Mouse (Mus musculus): ENCODE data around the gene Zkscan4.

Zkscan4 gene

GRCm38 (mm10) chr13:21506221-21506649 is 27.5 kb downstream of the Zkscan4 start:
- peak; percentile 78 for DNase-seq (ENCODE audit: low spot score in 2 of 2)

DNA sequence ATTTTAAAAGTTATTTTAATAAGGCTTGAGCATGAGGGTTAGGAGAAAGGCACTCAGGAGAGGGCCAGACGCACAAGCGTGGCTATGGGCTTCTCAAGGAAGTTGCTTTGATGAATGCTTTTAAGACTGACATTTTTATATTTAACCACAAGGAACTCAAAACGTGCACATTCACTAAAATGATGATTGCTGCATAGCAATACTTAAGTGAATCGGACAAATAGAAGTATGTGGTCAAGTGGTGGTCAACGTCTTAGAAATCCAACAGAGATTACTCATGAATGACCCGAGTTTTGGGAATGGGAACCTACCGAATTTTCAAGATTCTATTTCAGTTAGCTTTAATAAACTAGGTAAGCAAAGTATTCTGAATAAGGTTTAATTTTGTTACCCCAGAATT is 51.4 kb downstream of the Zkscan4 start:
- DNase-seq (ENCODE audit: low spot score in 2 of 2) = no peak

DNA sequence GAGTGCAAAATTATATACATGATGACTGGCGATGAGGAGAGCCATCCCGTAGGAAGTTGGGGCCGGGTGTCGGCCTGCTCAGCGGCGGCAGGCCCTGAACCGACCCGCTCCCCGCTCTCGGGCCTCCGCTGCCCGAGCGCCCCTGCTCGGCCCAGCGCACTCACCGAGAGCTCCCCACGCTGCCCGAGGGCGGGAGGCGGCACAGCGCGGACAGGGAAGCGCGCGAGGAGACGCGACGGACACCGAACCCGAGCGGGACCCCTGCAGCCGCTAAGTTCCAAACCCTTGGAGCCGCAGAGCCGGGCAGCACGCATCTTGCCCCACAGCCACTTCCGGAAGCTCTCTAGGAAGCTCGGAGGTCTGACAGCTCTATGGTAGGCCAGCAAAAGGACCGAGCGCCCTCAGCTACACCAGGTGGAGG is 52.1 kb downstream of the Zkscan4 start, which contains the start of gene Zkscan8:
Gene Zkscan8, minus strand, starts transcription at position 340 of the 421 bp plus-strand sequence.
- peak; percentile 88 to 89 for DNase-seq (ENCODE audit: low spot score in 2 of 2)

All from right cerebral cortex, adult 2 months (tissue).